Mouse (Mus musculus) neural tube, postnatal 0 days (tissue): Measurements from ENCODE around the gene Msl2. TPM values are rescaled to one million over a fixed set of nuclear protein-coding genes. Genes with fewer than 3 reads are reported as not detected.

ENCODE experiments used
- polyA plus RNA-seq: library from polyadenylated mRNA; unstranded; fragments of >200 nt; fragmentation: Nextera tagmentation; extraction: Ambion mirVana; gene quantifications from 2 replicates; pipeline ENCODE4 v1.2.1, GENCODE M21; 2015

Gene Msl2
- 5.1 and 6.7 TPM in 2 replicates for polyA plus RNA-seq

GRCm38 (mm10) chr9:101073987-101074331 is at the start of gene Msl2:
Gene Msl2, plus strand, starts transcription at chr9:101074101.

GRCm38 (mm10) chr9:101034448-101035098 is 39.3 kb upstream of the Msl2 start, which contains the start of gene Pccb:
Gene Pccb, minus strand, starts transcription at chr9:101034898.

Other genes starting within 250 kb of the Msl2 start
- gene Pccb, start 39.2 kb upstream of the Msl2 start, polyA plus RNA-seq = 31.1 and 32.1 TPM in 2 replicates
- gene Ppp2r3a, start 177.7 kb downstream of the Msl2 start, polyA plus RNA-seq = 14.4 and 15.4 TPM in 2 replicates